Mouse (Mus musculus) gastrocnemius, postnatal 14 days (tissue): ENCODE results near the gene Lrrc3. TPM values are rescaled to one million over a fixed set of nuclear protein-coding genes. Genes with fewer than 3 reads are reported as not detected.
"Not testable (repeated sequence)": the region's sequence is repeated elsewhere in the genome, so short reads cannot be mapped to it uniquely, and the experiment has no call there.

ENCODE experiments used
- DNase-seq: peaks from one replicate; pipeline ENCODE4 v3.0.0; 2021; ENCODE audit warnings: mixed read lengths
- intact Hi-C: fragments of 180-260 bp; cut with DNase I; formaldehyde crosslinking; loops from one replicate; pipeline ENCODE4 v1.15.1; 2025; ENCODE audit warnings: low total_unique reads
- long read RNA-seq, 2 experiments: library from polyadenylated mRNA; stranded (forward); transcript quantifications; one replicate each; pipeline ENCODE4 v2.0.0; 2021
- total RNA-seq, 2 experiments: library from RNA; stranded (reverse); gene quantifications; 2 replicates each; pipeline ENCODE4 v1.2.3; 2021

The Lrrc3 gene
- total RNA-seq: under 1 TPM; 0.33 to 0.41 TPM
- long read RNA-seq, experiment 1: 0 reads
- long read RNA-seq, experiment 2: 0 reads

GRCm38 (mm10) chr10:77902211-77902893 lies at the start of gene Lrrc3:
Gene Lrrc3 (minus strand): TSS chr10:77902536.
- DNase-seq: peak; percentile 46
- intact Hi-C loops: no loop called here

DNA sequence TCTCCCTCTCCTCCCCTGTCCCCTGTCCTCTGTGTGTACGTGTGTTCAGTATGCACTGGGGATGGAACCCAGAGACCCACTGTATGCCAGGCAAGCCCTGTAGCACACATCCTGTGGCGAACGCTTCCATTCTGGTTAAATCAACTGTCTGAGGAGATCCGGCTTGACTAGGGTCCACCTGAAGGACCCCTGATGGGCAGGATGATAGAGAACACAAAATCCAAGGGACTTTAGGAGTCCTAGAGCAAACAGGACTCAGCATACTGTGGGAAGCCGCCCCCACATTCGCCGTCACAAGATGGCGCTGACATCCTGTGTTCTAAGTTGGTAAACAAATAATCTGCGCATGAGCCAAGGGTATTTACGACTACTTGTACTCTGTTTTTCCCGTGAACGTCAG lies 48.1 kb upstream of the Lrrc3 start:
- intact Hi-C loops, DNase-seq: not testable (repeated sequence)

- DNase-seq: no peak
- intact Hi-C loops: no loop called here
These were observed 37.3 kb upstream of the Lrrc3 start for GRCm38 (mm10) chr10:77939685-77940084.

- DNase-seq: no peak
- intact Hi-C loops: no loop called here
These were observed 25.0 kb upstream of the Lrrc3 start for GRCm38 (mm10) chr10:77927375-77927774.

DNA sequence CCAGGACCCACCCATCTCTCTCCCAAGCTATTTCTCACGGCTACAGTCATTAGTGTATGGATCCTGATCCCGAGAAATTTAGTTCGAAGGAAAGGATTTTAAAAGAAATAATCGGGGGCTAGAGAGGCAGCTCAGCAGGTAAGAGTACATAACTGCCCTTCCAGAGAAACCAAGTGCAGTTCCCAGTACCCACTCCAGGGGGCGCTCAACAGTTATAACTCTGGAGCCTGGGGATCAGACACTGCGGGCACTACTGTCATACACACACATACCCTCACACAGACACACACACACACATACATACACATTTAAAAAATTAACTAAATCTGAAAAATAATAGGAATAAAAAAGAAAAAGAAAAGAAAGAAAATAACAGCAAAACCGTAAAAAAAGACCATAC lies 23.8 kb upstream of the Lrrc3 start:
- intact Hi-C loops: no loop called here
- peak; percentile 32 for DNase-seq

DNA sequence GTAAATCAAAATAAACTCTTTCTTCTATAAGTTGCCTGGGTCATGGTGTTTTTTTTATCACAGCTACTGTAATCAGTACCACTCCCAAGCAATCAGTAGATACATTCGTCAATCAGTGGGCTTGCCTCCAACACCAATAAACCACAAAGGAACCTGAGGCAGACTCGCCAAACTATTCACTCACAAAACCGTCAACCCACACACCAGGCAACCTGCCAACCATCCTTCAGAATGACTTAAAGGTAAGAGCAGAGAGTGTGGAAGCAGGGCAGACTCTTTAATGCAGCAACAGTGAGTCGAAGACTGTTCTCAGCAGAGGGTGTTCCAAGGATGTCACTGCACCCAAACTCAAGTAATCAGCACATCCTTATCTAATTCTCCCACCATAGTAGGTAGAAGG lies 20.3 kb upstream of the Lrrc3 start:
- intact Hi-C loops: no loop called here
- no peak for DNase-seq

- intact Hi-C loops: no loop called here
- DNase-seq: no peak
These were observed 18.7 kb upstream of the Lrrc3 start for GRCm38 (mm10) chr10:77921009-77921408.

DNA sequence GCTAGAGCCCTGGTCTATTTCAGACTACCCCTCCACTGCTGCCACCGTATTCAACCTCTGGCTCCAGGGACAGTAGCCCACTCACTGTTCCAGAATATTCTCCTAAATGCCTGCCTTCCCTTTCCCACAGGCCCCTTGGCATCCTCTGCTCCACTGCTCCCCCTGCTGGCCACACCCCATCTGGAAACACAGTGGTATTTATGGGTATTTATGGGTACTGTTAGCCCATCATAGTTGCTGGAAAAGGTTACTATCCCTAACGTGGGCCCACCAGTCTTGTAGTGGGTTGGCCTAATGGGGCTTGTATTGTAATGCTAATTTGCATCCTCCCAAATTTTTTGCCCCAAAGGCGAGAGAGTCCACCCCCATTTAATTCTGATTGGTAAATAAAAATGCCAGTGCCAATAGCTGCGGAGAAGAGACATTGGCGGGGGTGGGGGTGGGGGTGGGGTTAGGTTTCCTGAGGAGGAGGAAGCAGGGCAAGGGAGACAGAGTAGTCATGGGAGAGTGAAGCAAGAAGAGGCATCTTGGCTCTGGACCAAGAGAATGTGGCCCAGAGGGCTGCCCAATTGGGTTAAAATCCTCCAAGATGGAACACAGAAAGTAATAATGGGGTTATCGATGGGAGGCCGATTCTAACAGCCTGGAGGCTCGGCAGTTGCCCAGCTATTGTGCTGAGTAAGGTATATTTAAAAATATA lies 14.4 kb upstream of the Lrrc3 start:
- peak; percentile 55 for DNase-seq
- intact Hi-C loops: loop anchor here (5.0 kb wide), 1 partner anchor 289 kb away; no protein-coding TSS in a partner anchor

- intact Hi-C loops: no loop called here
These were observed 11.0 kb upstream of the Lrrc3 start for GRCm38 (mm10) chr10:77913292-77913691.

DNA sequence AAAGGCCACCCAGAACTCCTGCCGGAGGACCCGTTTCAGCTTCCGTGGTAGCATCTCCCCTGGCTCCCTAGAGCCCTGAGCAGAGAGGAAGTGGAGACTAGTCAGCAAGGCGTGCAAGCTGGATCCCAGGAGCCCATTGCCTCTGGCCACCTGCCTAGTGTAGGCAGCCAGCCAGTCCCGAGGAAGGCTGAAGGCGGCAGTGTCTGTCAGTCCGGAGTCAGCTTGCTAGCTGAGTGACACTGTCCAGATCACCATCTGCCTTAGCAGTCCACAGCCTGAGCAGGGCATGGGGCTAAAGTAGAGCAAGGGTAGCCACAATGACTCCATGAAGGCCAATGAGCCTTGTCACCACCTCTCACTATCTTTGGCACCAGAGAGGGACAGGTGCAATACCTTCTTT lies 10.3 kb upstream of the Lrrc3 start:
- peak; percentile 30 for DNase-seq
- intact Hi-C loops: no loop called here

More at GRCm38 (mm10) chr10:77913292-77913691, 11.0 kb upstream of the Lrrc3 start:
- no peak for DNase-seq

DNA sequence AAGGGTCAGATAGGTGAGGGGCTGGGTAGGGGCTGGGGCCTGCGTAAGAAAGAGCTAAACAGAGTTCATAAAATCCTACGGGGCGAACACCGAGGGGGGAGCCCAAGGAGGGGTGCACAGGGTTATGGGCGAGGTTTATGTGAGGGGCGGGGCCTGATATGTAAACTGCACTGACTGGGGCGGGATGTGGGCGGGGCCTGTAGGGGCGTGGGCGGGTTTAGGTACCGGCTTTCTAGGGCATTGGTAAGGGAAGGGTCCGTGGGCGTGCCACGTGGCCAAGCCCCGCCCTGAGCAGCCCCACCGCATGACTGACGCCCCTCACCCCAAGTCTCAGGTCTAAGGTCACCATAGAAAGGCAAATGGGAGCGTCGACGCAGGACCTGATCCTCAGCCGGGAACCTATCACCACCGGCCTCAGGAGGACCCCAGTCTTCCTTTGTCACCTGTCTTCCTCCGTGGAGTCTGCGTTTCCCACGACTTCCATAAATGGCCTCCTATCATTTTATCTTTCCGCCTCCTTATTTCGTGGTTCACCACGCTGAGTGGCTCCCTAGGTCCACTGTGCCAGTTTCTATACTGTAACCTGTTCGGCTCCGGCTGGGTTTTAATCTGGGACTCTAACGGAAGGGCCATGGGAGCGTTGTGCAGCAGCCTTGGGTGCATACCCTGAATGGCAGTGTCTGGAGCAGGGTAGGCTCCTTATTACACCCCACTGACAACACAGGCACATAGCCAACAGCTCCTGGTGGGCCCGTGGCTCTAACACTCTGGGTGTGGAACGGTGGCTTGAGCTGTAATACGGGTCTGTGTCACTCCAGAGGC lies 769 bp upstream of the Lrrc3 start:
- intact Hi-C loops: no loop called here
- DNase-seq: no peak

GRCm38 (mm10) chr10:77901871-77902210 lies 495 bp downstream of the Lrrc3 start:
- intact Hi-C loops: no loop called here
- peak; percentile 27 for DNase-seq

- intact Hi-C loops: no loop called here
- DNase-seq: no peak
These were observed 1.2 kb downstream of the Lrrc3 start for GRCm38 (mm10) chr10:77900903-77901818.

DNA sequence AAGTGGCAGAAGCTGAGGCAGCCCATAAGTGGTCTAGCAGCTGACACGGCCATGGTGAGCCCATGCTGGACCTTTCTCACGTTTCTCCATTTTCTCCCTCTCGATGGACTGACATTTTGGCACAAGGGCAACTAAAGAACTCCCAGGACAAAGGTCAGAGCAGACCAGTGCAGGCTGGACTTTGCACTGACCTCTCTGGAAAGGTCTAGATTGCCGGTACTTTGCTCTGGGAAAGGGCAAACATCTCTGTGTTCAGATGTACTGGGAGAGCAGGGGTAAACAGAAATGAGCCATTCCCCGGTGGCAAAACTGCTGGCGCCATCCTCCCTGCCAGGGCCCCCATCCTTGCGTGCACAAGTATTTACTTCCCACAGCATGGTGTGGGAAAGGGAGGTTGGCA lies 2.2 kb downstream of the Lrrc3 start:
- DNase-seq: no peak
- intact Hi-C loops: no loop called here

DNA sequence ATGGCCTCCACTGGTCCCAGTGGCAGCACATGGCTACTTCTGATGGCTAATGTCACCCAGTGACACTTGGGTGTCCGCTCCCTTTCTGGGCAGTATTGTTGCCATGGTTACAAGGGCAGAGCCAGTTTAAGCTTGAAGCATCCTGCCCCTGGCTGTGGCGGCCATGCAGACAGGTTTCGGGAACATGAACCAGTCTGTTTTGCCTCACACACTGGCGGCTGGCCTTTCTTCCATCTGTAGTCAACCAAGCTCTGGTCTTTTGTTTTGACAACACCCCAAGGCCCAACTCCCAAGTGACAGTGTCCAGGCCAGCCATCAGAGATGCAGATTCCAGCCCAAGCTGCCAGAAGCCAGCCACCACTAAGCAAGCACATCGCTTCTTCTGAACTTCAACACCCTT lies 6.8 kb downstream of the Lrrc3 start:
- intact Hi-C loops: no loop called here
- no peak for DNase-seq

DNA sequence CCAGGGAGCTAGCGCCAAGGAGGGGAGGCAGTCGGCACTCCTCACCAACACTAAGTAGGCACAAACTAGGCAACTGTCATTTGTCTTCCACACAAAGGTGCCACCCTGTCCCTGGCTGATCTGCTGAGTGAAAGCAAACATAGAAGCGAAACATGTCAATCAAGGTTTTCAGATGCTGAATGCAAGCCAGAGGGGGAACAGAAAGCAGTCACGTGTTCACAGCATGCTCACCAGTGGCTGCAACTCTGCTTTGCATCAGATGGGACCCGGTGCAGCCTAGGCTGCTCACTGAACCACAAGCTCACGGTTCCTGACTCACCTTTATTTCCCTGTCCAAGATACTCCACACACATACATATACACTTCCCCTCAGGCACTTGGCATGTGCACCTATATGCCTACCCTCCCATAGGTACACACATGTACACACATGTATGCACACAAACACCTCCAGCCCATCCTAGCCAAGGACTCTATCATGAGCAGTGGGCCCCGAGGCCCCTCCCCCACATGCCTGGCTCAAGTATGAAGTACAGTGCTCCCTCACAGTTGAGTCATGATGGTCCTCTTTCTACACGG lies 11.3 kb downstream of the Lrrc3 start:
- no peak for DNase-seq
- intact Hi-C loops: no loop called here

- no peak for DNase-seq
These were observed 16.2 kb downstream of the Lrrc3 start for GRCm38 (mm10) chr10:77886007-77886747.

DNA sequence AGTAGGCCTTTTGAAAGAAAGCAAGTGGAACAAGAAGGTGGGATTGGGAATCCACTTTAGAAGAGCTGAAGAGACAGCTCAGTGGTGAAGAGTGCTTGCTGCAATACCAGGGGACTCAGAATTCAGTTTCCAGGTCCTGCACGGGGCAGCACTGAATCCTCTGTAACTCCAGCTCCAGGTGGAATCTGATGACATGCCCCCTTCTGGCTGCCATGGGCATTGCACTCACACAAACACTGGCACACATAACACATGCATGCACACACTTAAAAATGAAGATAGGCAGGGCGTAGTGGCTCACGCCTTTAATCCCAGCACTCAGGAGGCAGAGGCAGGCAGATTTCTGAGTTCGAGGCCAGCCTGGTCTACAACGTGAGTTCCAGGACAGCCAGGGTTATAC lies 19.8 kb downstream of the Lrrc3 start:
- DNase-seq: no peak
- intact Hi-C loops: loop anchor here (5.0 kb wide), 1 partner anchor 255 kb away; no protein-coding TSS in a partner anchor

More at GRCm38 (mm10) chr10:77886007-77886747, 16.2 kb downstream of the Lrrc3 start:
- intact Hi-C loops: no loop called here
